Mouse (Mus musculus) spleen, embryonic (tissue): ENCODE results near the gene Nutf2.

Experiments used
- CTCF ChIA-PET: fragments of 350-600 bp; sonication (Branson Sonifier 250); formaldehyde crosslinking; loops from one replicate; lab custom pipeline; 2022; lab: Charles Lee

Gene Nutf2

DNA sequence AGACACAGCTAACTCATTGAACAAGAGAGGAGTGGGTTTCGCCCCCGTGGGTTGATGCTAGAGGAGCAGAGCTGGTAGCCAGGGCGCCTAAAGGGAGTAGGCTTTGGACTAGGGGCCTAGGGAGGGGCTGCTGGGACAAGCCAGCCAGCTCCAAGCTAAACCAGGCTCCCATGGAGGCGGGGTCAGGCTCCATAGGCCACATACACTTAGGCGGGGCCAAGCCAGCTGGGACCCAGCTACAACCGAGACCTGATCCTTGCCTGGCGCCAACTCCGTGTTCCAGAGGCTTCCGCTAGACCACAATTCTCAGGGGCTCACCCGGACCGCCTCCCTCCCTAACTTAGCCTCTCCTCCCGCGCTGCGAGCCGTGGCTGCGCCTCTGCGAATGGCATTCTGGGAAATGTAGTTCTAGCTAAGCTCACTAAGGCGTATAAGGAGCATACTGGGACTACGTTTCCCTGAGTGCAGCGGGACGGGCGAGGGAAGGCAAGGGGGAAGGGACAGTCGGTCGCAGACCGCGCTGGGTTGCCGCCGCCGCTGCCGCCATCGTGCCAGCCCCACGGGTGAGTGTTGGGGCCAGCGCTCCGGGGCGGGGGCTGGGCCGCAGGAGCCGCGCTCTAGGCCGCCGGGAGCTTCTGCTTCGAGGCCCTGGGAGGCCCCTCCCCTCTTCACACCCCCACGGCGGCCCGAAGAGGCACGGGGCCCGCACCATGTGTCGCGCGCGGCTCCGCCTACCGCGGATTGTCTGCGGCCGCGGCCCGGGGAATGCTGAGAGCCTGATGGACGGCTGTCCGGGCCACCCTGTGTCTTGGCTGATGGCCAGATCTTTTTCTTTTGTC is at the start of gene Nutf2:
TSS of gene Nutf2 (plus strand) at position 438 of the 839 bp plus-strand sequence.
- CTCF ChIA-PET: interaction anchor here (1.3 kb wide), 1 partner anchor 26 kb away, joined by 6 read pairs; no protein-coding TSS in a partner anchor

DNA sequence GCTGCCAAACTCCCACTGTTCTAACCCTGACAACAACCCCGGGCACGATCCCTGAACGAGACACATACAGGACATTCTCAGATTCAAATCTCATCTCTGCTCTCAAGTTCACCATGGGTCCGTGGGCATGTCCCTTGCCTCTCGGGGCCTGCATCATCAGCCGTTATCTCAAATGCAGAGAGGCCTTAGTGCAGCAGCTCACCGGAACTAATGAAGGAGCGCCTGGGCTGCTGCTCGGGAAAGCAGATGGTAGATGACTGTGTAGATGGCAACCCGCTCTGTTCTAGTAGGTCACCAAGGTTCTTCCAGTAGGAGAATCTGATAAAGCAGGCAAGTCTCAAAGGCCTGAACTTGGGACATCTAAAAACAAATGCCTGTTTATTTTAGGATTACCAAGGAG is 49.3 kb upstream of the Nutf2 start:
- CTCF ChIA-PET: interaction anchor here (0.8 kb wide), 1 partner anchor 12 kb away, joined by 3 read pairs; no protein-coding TSS in a partner anchor

DNA sequence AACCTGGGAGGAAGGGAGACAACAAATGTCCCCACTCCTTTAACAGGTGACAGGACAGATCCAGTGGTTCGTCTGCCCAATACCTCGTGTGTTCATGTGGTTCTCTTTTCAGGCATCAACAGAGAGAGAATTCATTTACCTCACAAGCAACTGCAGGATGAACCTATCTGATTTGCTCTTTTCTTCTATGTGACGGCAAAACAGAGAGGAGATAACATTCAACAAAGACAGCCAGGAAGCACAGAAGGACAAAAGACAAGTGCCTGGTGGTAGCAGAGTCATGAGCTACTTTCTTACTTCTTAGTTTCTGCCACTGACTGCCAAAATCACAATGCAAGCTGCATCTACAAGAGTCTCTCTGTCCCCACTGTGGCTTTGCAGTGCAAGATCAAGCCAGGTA is 48.8 kb upstream of the Nutf2 start:
- CTCF ChIA-PET: no interaction called here

DNA sequence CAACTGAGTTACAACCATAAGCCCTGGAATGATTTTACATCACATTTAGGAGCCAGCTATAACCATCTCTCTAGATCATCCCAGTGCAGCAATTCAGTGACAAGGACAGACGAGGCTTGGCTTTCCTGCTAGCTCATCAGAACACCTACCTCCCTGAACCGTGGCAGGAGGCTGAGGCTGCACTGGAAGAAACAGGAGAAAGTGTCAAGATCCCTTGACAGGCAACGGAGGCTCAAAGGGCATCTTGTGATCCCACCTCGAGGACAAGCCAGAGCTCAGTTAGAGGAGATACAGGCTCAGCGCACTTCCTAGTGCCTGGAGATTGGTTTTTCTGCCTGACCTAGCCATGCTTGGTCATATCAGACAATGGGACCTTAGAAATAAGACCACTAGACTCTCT is 47.9 kb upstream of the Nutf2 start:
- CTCF ChIA-PET: interaction anchor here (0.5 kb wide), 1 partner anchor 173 kb away, joined by 3 read pairs; no protein-coding TSS in a partner anchor

DNA sequence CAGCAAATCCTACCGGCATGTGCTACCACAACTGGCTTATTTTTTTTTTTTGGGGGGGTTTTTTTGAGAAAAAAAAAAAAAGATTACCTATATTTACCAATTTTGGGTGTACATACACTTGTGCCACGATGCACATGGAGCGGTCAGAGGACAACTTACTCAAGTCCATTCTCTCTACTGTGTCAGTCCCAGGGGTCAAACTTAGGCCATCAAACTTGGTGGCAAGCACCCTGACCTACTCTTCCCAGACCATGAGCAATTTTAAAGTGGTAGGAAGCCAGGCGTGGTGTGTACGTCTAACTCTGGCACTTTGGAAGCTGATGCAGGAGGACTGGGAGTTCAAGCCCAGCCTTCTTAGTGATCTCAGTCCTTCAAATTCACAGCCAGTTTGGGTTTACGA is 47.1 kb upstream of the Nutf2 start:
- CTCF ChIA-PET: no interaction called here

DNA sequence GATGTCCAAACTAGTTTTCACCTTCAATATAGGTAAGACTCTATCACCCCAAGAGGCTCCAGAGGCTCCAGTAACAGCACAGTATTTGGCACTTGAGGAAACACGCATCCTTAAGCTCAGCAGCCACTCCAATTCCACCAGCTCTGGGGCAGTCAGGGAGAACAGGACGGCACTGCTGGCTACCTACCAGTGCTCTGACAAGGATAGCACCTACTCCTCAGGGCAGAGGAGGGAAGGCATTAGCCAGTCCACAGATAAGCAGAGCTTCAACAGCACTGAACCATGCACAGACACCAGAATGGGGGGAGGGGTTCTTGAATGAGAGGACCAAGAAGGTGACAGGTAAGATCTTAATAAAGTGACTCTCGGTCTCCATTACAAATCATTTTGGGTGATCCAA is 40.7 kb upstream of the Nutf2 start:
- CTCF ChIA-PET: interaction anchor here (0.6 to 0.9 kb wide), 2 partner anchors 105 to 106 kb away, joined by 3 read pairs; no protein-coding TSS in a partner anchor

DNA sequence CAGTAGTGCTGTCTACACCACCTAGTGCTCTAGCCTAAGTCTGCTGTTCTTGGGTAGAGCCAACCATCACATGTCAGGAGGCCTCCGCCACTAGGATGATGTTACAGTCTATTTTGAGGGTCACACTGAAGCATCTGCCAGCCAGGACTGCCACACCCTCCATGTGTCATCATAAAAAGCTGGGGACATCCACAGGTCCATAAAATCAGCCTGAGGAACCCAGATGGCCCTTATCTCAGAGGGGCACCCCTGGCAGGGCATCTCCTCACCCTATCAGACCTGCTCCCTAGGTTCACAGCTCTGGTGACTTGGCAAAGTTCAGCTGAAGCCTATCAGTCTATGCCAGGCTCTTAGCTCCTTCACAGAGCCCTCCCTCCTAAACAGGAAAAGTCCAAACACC is 39.5 kb upstream of the Nutf2 start:
- CTCF ChIA-PET: interaction anchor here (0.6 kb wide), 1 partner anchor 250 kb away, joined by 3 read pairs; no protein-coding TSS in a partner anchor

DNA sequence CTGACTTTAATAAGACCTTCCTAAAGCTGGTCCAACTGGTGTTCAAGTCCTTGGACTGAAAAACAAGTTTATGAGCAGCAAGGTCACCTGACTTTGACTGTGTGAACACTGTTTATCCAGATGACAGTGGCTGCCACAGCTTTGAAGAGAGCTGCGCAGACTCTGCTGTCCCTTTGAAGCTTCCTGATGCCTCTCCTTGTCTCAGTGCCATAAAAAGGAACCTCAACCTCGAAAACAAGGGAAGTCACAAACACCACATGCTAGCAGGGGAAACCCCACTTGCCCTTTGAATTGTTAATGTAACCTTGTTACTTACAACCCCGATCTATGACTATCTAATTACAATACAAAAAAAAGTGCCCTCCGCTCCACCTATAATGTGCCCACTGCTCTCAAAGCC is 34.9 kb upstream of the Nutf2 start:
- CTCF ChIA-PET: interaction anchor here (0.7 kb wide), 1 partner anchor 11 kb away, joined by 7 read pairs; no protein-coding TSS in a partner anchor

DNA sequence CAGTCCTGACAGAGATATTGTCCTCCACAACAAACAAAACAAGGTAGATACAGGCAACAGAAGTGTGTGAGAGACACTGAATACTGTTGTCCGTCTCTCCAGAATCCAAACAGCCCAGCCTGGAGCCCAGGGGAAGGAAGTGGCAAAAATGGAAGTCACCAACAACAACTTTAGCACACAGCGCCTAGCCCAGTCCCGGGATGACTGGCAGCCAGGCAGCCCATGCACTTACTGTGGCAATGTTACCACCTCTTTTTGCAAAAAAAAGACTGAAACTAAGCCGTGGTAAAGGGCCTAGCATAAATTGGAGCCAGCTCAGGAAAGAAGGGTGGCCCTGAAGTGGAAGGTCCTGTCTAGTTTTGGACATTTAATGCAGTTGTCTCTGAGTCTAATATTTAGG is 34.0 kb upstream of the Nutf2 start:
- CTCF ChIA-PET: no interaction called here

DNA sequence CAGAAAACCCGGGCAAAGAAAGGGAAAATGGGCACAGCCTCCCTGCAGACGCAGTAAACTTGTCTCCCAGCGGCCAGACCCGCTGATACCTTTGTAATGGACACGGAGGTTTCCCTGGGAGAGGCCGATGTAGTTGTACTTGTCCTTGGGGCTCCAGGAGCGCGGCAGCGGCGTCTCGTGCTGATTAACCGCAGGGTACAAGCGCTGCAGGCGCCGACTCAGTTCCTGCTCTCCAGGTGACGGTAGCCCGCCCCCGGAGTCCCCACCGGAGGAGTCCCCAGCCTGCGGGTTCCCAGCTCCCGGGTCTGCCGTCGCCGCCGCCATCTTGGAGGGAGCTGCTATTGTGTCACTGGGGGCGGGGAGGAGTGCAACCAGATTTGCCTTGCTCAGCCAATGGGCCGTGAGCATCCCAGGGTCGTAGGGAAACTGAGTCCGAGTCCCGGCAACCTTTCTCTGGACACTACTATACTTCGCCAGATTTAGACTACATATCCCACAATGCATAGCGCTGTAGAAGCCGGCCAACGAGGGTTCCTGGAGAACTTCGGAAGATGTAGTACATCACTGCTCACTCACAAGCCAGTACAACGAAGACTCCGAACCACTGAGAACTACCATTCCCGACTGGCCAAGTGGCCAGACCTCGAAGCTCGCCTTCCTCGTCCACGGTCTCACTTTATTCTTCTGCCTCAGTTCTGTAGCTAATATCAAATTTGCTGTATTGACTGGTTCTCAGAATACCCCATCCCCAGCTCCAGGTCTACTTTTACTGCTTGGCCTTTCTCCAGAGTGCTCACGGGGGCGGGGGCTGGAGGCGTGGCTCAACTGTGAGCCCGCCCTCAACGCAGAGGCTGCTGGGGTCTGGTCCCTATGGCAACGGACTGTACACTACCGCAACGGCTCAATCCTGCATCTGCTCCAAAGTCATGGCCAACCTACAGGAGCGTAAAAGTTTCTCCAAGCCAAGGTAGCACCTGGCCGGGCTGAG is 33.2 kb upstream of the Nutf2 start, which contains the start of the genes Ranbp10 and Tsnaxip1:
TSS of gene Ranbp10 (minus strand) at position 490 of the 988 bp plus-strand sequence.
TSS of gene Tsnaxip1 (plus strand) at position 871 of the 988 bp plus-strand sequence.
- CTCF ChIA-PET: no interaction called here

DNA sequence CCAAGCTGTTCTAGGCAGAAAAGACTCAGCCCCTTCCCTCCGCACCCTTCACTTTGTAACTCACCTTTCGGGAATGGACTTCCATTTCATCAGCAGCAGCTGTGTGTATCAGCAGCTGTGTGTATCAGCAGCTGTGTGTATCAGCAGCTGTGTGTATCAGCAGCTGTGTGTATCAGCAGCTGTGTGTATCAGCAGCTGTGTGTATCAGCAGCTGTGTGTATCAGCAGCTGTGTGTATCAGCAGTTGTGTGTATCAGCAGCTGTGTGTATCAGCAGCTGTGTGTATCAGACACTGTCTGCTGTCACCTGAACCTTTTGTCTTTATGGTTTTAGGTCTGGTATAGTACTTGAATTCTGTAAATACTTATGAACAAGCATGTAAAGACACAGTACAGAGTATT is 26.6 kb upstream of the Nutf2 start:
- CTCF ChIA-PET: interaction anchor here (0.6 to 1.5 kb wide), 4 partner anchors 27 to 190 kb away, joined by 3 to 6 read pairs (median 4); partner anchors contain the start of gene Nutf2

DNA sequence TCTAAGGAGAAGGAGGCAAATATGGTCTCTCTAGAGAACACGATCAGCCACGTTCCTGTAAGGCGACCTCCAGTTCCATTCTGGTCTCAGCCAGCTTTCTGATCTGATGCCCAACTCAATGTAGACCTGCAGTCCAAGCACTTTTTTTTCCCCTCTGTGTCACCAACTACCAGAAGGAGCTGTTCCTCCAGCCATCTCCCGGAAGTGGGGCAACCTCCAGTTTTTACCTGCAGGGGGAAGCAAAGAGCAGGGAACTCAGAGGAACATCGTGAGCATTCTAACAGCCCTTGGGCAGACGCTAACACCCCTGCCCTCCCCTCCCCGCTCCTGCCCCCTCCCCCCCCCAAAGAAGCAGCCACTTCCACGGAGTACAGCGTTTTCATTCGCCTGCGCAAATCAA is 25.1 kb upstream of the Nutf2 start:
- CTCF ChIA-PET: interaction anchor here (0.7 kb wide), 3 partner anchors 19 to 1615 kb away, joined by 6 to 10 read pairs (median 9); no protein-coding TSS in a partner anchor

DNA sequence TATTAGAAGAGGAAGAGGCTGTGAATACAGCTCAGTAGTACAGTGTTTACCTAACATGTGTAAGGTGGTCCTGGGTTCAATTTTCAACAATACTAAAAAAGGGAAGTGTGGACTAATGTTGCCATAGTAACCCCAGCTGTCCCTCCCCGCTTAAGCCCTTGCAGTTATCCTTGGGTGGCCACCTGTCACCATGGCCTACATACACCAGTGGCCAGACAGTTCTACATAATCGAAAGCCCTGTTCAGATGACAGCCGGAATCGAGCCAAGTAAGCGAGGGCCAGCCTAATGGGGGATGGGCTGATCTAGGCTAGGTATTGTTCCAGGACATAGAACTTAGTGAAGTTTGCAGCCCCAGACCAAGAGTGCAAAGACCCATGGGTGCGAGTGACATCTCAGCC is 23.4 kb upstream of the Nutf2 start:
- CTCF ChIA-PET: no interaction called here

DNA sequence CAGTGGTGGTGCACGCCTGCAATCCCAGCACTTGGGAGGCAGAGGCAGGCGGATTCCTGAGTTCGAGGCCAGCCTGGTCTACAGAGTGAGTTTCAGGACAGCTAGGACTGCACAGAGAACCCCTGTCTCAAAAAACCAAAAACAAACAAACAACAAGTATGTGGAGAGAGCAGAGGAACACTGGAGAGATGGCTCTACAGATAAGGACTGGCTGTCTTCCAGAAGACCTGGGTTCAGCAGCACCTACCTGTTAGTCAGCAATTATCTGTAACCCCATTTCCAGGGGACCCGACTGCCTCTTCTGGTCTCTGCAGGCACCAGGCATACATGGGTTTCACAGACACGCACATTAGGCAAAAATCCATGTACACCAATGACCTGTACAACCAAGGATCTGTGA is 21.2 kb upstream of the Nutf2 start:
- CTCF ChIA-PET: no interaction called here

DNA sequence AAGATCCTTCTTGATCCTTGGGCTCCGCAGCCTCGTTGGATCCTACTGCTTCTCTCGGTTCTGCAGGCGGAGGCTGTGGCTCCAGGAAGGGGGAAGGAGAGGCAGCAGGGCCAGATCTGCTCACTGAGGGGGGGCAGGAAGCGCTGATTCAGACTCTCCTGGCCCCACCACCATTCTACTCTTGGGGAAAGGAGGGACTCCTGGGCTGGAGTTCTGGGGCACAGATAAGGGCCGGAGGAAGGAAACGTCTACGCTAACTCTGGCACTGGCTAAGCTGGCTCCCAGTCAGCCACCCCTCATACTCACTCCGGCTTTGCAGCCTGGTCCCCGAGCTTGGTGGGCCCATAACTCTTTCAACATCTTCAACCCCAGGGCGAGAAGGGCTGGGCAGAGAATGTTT is 13.7 kb upstream of the Nutf2 start:
- CTCF ChIA-PET: no interaction called here

DNA sequence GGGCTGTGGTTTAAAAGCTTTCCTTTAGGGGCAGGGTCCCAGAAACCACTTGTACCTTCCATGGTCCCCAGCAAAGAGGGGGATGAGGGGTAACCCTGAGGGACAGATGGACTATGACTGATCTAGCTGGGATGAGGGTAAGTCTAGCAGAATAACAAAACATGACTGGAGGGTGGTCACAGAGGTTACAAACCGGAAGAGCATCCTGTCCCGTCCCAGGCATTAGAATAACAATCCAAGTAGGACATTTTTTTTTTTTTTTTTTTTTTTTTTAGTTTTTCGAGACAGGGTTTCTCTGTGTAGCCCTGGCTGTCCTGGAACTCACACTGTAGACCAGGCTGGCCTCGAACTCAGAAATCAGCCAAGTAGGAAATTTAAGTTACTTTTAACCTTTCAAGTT is 10.4 kb upstream of the Nutf2 start:
- CTCF ChIA-PET: interaction anchor here (0.6 kb wide), 3 partner anchors 89 to 270 kb away, joined by 5 to 10 read pairs (median 7); no protein-coding TSS in a partner anchor

DNA sequence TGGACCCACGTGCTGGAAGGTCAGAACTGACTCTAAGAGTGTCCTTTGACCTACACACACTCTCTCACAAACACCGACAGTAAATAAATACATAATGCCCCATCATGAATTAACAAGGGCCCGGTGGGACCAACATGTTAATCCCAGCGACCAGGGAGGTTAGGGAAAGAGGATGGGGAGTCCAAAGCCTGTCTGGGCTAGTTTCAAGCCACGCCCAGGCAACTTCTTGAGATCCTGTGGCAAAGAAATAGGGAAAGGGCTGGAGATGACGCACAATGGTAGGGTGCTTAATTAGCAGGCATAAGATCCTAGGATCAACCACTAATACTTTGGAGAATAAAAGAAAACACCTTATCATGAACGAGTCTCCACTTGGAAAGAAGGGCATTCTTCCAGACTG is 9.8 kb upstream of the Nutf2 start:
- CTCF ChIA-PET: interaction anchor here (0.6 to 0.7 kb wide), 3 partner anchors 88 to 270 kb away, joined by 7 to 14 read pairs (median 10); no protein-coding TSS in a partner anchor

DNA sequence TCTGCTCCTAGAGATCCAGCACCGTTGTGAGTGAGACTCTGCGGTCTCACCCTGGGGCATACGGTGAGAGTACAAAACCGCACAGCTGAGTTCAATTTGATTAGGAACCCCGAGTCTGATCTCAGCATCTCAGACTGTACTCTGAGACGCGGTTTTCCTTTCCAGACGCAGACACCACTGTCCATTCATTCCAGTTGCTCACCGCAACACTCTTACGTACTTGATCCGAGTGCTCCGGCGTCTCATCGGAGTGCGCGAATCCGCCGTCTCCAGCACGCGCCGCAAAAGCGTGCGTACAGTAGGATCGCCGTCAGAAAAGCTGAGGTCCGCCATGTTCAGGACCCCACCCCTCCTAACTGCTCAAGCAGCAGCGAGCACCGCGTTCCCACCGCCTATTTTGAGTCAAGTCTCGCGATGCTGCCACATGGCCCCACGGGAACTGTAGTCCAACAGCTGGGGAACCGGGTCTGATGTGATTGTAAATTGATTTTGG is 8.7 kb upstream of the Nutf2 start:
- CTCF ChIA-PET: no interaction called here

DNA sequence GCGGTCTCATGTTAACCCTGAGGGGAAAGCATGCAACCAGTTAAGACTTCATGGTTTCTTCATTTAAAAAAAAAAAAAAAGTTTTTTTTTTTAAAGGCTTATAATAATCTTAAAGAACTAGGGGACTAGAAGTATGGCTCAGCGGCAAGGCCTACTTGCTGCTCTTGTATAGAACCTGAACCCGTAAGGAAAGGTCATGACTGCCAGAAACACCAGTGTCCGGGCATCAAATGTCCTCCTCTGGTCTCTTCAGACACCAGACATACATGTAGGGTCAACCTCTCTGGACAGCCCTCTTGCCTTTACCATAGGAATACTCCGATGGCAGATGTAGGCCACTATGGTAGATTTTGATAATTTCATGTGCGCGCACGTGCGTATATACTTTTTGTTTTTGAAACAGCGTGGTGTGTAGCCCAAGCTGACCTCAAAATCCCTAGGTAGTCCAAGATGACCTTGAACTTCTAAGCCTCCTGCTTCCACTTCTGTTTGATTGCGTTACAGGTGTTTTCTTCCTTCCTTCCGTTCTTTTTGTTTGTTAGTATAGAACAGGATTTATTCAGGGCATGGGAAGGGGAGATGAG is 8.1 kb upstream of the Nutf2 start:
- CTCF ChIA-PET: no interaction called here

DNA sequence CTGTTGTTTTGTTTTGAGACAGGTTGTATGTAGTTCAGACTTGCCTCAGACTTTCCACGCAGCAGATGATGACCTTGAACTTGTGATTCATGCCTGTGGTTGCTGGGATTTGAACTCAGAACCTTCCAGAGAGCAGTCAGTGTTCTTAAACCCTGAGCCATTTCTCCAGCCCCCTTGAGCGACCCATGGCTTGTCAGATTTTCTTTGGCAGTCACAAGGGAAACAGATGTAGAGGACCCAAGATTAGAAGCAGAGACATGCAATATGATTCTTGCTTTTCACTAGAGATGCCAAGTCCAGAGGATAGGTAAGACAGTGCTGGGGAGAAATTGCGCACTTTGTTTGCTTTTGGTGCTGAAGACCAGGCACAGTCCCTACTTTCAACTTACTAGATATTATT is 7.2 kb upstream of the Nutf2 start, which contains the start of gene Cenpt:
TSS of gene Cenpt (minus strand) at position 101 of the 400 bp plus-strand sequence.
- CTCF ChIA-PET: no interaction called here
